Mouse (Mus musculus): ENCODE results near the gene Map1lc3a.

- TF ChIP-seq CTCF (IDR thresholded peaks at IDR 0.05; ENCODE audit: borderline replicate concordance, insufficient read depth, low read depth, low read length) = no peak
- TF ChIP-seq POLR2A (IDR thresholded peaks at IDR 0.05; ENCODE audit: borderline replicate concordance, insufficient read depth, low read length) = no peak
These were observed 3.1 kb downstream of the Map1lc3a start for GRCm38 (mm10) chr2:155279163-155279562.

Data from cerebellum, adult 2 months (tissue).